Mouse (Mus musculus) gastrocnemius, postnatal 14 days (tissue): ENCODE measurements around the gene Pcgf5. TPM values are rescaled to one million over a fixed set of nuclear protein-coding genes. Genes with fewer than 3 reads are reported as not detected.

Experiments used
- DNase-seq: peaks from one replicate; pipeline ENCODE4 v3.0.0; 2021; ENCODE audit warnings: mixed read lengths
- intact Hi-C: fragments of 180-260 bp; cut with DNase I; formaldehyde crosslinking; loops from one replicate; pipeline ENCODE4 v1.15.1; 2025; ENCODE audit warnings: low total_unique reads
- long read RNA-seq, 2 experiments: library from polyadenylated mRNA; stranded (forward); transcript quantifications; one replicate each; pipeline ENCODE4 v2.0.0; 2021
- total RNA-seq, 2 experiments: library from RNA; stranded (reverse); gene quantifications; 2 replicates each; pipeline ENCODE4 v1.2.3; 2021

Pcgf5 gene
- 10 to 100 TPM; 14.9 to 16.5 TPM for total RNA-seq
- long read RNA-seq, experiment 1, full-length matches to known transcripts: 12 of 17 reads
- long read RNA-seq, experiment 1, partial matches to known transcripts: 1 of 17 reads
- long read RNA-seq, experiment 1, other reads (novel, unspliced or antisense): 4 of 17 reads
- long read RNA-seq, experiment 2, full-length matches to known transcripts: 16 of 24 reads
- long read RNA-seq, experiment 2, partial matches to known transcripts: 1 of 24 reads
- long read RNA-seq, experiment 2, other reads (novel, unspliced or antisense): 7 of 24 reads

DNA sequence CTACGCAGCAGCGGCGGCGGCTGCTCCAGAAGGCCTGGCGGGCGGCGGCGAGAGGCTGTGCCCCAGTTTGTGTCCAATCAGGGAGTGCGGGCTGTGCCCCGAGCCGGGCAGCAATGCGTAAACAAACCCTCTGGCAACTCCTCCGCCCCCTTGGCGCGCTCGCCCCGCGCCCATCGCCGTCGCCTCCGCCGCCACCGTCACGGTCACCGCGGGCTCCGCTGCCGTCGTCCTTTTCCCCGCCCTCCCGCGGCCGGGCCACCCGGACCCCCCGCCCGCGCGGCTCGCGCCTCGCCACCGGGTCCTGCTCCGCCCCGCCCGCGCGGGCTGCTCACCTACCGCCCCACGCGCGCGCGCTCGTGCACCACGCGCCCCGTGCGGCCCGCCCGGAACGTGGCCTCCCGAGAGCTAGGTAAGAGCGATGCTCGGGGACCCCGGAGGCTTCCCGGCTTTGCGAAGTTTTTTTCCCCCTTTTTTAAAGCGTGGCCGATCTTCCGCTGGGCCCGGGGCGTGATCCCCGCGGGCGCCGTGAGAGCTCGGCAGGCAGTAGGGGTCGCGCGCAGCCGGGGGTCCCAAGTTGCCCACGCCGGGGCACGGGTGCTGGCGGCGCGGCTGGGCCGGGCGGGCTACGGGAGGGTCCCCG lies at the start of gene Pcgf5:
TSS of gene Pcgf5 (plus strand) at position 149 of the 640 bp plus-strand sequence.
- intact Hi-C loops: loop anchor here (10.0 kb wide), 1 partner anchor 163 kb away; no protein-coding TSS in a partner anchor
- peak; percentile 81 for DNase-seq

DNA sequence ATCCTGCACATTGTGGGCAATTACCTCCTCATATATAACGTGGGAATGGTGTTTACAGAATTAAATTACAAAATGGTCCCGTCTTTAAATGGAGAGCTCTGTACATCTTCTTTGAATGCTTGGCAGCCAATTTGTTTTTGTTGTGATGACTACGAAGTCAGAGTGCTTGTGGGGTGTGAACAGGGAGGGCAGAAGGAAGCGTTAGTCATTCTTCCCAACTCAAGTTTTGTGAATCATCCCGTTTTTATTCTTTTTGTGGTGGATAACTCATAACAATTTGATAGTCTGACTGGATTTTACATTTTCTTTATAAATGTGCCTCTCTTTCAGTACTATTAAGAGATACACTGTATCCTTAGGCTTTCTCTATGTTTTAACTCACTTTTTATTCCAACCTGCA lies 42.6 kb upstream of the Pcgf5 start:
- DNase-seq: no peak
- intact Hi-C loops: no loop called here

DNA sequence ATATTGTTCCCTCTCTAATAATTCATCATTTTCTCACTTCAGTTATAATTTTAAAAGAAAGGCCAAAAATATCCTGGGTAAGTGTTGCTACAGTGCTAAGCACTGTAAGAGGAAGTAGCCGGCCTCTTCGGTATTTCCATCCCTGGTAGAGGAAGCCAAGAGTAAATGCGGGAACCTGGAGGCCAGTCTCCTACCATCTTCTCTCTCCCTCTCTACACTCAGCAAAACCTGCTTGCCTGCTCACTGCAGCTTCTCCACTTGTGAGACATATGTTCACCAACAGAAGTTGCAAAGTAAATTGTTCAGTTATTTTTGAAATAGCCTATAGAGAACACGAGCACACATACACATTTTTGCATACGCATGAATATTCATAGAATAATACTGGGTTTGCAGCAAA lies 34.1 kb upstream of the Pcgf5 start:
- intact Hi-C loops: no loop called here
- no peak for DNase-seq

DNA sequence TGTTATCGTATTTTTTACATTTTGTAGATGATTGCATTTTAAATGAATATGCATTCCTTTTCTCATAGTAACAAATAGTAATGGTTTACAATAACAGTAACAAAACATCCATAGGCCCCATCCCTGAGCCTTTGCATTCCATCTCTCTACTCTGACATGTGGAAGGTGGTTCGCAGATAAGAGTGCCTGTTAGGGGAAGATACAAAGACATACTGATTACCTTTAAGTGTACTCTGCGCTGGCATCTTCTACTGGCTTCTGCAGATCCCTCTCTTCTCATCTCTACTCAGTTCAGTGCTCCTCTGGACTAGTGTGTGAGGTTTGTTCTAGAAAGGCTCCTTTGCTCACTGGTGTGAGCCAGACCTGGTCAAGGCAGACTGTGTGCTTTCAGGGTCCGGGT lies 28.4 kb upstream of the Pcgf5 start:
- no peak for DNase-seq
- intact Hi-C loops: no loop called here

DNA sequence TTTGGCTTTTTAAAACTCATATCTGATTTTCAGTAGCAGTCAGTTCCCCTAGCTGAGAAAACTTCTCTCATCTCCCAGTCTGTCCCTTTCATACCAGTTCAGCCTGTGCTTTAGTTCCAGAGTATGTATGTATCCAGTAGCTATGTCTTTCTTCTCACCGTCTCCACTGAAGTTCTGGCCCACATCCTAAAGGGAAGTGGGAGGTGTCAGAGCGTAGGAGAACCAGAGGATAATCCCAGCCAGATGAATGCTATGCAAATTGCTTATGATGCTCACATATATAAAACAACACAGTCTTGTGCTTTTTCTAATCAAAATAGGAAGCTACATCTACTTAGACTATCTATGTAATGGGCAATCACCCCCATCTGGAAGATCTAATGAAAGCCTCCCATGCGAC lies 27.0 kb upstream of the Pcgf5 start:
- intact Hi-C loops: no loop called here
- DNase-seq: no peak

DNA sequence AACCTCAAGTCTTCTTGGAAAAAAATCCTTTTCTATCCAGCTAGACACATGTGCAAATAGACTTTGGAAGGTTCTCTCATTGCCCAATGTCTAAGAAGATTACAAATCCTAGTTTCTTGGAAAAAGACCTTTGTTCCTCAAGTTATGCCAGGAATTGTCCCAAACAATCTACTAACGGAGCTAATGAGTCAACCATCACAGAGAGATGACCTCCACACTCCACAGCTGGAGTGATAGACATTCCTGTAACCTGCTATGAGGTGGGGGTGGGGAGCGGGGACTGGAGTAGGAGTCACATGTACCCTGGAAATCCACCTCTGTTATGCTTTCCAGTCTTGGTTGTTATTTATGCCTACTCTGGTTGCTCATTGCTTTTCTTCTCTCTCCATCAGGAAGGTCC lies 24.8 kb upstream of the Pcgf5 start:
- DNase-seq: no peak
- intact Hi-C loops: no loop called here

DNA sequence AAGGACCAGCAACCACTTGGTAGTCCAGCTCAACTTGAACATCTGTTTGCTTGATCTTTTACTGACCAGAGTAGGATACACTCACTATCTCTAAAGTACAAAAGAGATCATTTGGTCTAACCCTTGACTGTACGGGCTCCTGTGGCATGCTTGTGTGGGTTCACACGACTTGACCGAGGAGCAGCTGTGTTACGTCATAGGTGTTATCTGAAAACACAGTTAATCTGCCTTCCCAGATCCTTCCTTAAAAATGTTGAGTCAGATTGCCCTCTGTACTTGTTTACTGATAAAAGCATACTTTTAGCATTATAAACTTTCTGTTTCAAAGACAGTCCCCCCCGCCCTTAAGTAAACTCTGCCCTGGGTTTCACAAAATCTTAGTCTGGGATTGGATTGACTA lies 19.4 kb upstream of the Pcgf5 start:
- DNase-seq: no peak
- intact Hi-C loops: no loop called here

DNA sequence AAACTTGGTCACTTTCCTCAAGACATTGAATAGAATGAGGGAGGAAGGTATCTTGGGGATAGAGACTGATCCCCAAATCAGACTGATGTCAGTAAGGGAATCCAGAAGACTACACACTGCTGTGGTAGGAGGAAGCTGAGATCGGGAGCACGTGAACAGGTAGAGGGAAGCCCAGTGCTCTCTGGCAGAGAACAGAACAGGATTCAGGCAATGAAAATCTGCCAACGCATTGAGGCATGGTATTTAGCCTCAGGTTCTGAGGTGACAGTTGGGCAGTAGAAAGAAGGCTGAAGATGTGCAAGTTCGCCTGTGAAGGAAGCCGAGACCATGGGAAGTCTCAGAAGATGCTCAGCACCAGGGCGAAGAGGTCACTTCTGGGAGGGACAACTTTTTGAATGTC lies 733 bp upstream of the Pcgf5 start:
- intact Hi-C loops: loop anchor here (10.0 kb wide), 1 partner anchor 163 kb away; no protein-coding TSS in a partner anchor
- no peak for DNase-seq

DNA sequence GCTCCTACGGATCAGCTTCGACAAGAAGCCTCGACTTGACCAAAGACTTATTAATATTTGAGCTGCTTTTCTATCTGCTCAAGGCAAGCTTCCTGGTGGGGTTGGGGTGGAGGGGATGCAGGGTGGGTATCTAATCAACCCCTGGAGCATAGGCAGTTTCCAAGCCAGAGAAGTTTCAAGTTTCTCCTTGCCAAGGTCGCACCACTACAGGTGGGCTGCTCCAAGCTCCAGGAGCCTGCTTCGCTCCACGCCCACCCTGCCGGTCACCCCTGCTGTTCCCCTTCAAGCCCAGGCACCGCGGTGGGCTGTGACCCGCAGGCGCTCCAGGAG lies 313 bp upstream of the Pcgf5 start:
- DNase-seq: no peak
- intact Hi-C loops: loop anchor here (10.0 kb wide), 1 partner anchor 163 kb away; no protein-coding TSS in a partner anchor

DNA sequence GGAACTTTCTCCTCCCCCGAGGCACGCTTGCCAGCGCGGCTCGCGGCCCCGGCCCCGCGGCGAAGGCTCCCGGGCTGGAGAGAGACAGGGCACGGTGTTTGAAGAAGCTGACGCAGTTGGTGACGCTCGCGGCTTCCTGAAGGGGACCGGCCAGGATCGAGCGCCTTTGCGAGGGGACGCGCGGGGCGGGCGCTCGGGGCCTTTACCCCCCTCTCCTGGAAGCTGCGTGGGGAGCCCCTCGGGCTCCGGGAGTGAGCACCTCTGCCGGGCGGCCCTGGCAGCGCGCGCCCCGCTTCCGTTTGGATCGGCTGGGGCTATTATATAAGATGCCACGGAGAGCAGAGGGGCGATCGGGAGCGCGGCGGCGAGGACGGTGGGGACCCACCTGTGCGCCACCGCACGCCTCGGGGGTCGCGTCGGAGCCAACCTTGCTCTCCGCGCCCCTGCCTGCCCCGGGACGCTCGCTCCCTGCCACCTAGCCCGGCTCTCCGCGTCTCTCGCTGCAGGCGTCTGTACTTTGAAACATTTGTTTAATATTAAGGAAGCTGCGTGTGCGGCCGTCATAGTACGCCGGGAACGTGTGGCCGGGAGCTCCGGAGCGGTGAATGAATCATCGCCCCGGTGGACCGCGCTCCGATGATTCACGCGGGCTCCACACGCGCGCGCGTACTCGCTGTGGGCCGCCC lies 835 bp downstream of the Pcgf5 start:
- intact Hi-C loops: loop anchor here (10.0 kb wide), 1 partner anchor 164 kb away; no protein-coding TSS in a partner anchor
- peak; percentile 55 for DNase-seq

DNA sequence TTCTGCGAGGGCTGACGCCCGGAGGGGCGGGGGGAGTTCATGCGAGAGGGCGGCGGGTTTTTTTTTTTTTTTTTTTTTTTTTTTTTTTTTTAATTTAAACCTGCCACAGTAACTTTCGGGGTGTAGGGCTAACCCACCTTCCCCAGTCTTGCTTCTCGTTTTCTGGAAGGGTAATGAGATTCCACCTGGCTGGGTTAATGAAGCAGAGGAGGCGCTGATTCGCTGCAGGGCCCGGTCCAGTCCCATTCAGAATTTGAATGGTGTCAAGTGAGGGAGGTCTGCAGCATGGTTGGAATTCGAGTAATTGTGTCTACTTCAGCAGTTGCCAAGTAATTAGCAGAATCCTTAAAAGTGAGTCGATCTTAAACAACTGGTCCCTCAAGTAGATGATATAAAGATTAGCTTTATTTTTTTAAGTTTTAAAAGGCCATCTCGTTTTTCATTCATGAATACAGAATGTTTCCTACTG lies 1.4 kb downstream of the Pcgf5 start:
- intact Hi-C loops: loop anchor here (10.0 kb wide), 1 partner anchor 165 kb away; no protein-coding TSS in a partner anchor
- DNase-seq: no peak

DNA sequence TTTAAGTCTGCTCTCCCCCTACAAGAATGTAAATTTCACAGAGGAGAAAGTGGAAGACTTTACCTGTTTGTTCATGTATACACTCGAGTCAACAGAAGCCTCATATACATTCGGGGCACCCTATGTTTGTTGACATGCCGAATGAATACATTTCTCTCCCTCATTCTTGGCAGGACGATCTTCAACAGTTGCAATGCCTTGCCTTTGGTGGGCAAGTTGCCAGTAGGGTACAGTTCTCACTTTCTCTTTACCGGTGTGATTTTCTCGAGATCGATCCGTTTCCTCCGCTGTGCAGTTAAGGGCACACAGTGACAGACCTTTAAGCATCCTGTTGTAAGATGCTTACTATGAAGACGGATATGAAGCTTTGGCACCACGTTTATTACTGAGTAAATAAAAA lies 2.1 kb downstream of the Pcgf5 start:
- DNase-seq: no peak
- intact Hi-C loops: no loop called here

DNA sequence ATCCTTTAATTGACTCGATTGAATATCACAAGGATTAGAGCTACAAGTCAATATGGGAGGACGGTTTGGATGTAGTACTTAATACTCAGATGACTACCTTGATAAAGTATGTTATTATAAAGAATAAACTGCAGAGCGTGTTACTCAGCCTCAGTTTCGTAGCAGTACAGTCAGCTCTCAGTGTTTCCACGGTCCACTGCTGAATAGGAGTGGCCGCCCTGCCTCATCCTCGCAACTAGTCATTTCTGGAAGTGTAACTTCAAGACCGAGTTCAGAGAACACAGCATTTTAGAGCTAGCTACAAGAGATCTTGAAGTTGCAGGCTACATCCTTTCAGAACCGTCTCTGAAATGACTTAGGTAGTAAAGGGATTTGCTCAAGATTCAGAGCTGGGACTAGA lies 2.8 kb downstream of the Pcgf5 start:
- no peak for DNase-seq
- intact Hi-C loops: no loop called here

DNA sequence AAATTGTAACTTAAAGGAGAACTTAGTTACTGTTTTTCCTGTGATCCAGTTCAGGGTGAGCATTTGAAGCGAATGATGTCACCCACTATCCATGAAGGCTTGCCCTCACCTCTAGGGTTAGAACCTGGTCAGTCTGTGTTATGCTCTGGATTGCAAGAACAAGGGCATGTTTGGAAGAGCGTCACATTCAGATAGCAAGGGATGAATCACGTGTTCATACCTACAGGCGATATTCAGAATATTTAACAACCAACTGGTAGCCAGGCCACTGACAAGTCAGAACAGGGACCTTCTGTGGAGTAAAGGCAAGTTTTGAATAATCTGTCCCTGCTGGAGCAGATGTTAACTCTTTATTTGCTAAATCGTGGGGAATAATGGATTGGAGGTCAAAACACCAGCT lies 14.4 kb downstream of the Pcgf5 start:
- DNase-seq: no peak
- intact Hi-C loops: no loop called here

DNA sequence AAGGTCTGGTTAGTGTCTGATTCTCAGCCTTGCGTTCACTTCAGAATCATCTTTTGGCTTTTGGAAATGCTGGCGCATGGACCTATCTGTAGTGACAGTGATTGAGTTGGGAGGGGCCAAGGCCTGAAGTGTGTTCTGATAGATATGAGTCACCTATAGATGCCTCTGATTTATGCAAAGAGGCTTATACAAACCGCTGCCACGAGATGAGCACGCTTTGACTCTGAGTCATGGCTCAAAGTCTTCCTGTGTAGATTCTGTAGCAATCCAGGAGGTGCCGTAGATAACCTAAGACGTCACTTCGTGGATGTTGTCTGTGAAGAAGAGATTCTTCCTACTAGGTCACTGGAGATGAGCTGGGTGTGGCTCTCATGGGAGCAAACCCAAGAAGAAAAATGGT lies 16.6 kb downstream of the Pcgf5 start:
- intact Hi-C loops: no loop called here
- no peak for DNase-seq

DNA sequence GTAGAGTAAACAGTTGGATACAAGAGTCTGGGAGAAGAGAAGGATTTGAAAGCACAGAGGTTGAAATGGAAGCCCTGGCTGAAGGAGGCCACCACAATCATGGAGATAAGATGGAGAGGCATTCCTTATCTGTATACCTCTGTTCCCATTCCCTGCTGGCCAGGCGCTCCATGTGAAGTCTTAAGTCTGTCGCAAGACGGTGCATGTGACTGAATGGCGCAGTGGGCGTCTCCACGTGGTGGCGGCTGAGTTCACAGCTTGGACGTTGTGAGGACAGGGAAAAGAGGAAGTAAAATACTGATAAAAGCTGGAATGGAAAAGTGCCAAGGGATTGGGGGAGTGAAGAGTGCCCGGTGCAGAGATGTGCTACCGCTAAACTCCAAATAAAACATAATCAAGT lies 23.4 kb downstream of the Pcgf5 start:
- no peak for DNase-seq
- intact Hi-C loops: no loop called here

DNA sequence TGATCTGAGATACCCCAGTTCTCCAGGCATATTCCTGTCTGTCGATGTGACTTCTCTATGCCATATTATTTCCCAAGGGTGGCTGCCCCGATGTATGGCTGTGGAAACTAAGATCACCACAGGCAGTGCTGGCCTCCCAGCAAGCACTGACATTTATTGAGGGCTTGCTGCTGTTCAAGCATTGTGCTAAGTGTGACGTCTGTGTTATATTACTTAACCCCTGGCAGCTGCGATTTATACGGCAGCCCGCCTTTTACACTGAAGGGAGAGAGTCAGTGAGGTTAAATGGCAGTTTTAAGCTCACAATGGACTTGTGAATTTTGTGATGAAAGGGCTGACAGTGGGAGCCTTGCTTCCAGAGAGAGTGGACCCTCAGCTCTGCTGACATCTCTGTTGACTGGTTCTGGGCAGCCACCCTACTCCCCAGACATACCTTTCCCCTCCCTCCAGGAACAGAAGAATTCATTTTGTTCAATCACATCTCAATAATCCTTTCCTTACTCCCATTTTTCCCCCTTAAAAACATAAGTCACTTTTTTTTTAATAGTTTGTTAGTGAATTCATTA lies 25.0 kb downstream of the Pcgf5 start:
- DNase-seq: no peak
- intact Hi-C loops: no loop called here

DNA sequence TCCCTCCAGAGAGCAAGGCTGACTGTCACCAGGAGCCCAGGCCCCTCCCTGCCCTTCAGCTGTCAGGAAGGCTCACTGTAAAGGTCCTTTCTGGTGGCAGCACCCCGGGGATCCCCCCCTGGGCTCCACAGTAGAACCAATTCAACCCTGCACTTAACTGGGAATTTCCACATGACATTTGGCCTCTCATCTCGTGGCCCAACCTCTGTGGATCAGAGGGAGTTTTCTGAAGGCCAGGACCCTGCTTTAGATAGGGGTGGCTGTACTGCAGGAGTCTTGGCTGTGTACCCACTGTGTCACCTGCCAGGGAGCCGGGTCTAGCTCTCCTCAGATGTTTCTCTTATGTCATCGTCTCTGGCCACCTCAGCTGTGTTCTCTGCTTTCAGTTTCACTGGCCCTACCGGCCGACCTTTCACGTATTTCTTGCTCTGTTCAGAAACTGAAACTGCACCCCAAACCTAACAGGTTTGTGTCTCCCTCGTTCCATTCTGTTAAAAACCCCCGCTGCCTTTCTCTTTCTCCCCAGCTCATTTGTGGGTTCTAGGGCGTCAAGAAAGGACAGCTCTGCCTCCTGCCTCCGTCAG lies 27.2 kb downstream of the Pcgf5 start:
- DNase-seq: peak; percentile 33
- intact Hi-C loops: no loop called here

DNA sequence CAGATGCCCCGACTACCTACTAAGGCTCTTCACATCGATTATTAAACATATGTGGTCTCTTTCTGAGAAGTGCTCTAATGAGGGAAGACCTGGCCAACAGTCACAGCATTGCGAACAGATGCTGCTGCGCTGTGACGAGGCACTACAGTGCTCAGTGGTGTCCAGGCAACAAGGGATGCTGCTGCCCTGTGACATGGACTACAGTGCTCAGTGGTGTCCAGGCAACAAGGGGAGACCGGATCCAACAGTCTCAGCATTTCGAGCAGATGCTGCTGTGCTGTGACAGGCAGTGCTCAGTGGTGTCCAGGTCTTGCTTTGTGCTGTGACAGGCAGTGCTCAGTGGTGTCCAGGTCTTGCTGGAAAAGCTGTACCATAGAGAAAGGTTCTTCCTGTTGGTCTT lies 29.6 kb downstream of the Pcgf5 start:
- intact Hi-C loops: no loop called here
- no peak for DNase-seq
